Mouse (Mus musculus) heart, adult 2 months (tissue): Measurements from ENCODE around the gene Bend6.

ENCODE experiments used
- CTCF ChIP-seq: fragments of 200-600 bp; IDR thresholded peaks from 2 replicates; pipeline ENCODE4 v1.8.1; 2022; ENCODE audit warnings: antibody characterized with exemption, mild to moderate bottlenecking, moderate library complexity
- POLR2A ChIP-seq: fragments of 200-500 bp; IDR thresholded peaks from 2 replicates; pipeline ENCODE4 v1.6.1; 2011; ENCODE audit warnings: mild to moderate bottlenecking, low read depth, low read length, control low read depth; ENCODE audit not compliant: insufficient read depth

DNA sequence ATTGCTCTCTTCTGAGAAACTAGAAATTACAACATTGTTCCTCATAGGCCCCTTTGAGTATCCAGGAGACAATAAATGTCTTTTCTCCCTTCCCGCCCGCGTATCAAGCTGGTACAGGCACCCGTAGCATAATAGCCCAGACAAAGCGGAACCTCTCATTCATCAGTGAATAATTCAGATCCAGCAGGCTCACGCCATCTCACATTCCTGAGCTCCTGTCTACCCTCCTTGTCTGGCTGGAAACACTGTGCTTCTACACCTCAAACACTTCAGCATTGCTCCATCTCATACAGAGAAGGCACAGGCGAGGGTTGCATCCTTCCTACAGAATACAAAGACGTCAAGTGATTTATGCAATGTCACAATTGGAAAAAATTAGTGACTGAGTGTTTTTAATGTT is 24.2 kb upstream of the Bend6 start:
- TF ChIP-seq CTCF (no peak), POLR2A (no peak)
